Mouse (Mus musculus): Measurements from ENCODE around the gene Sesn2.
"Not testable (repeated sequence)": the region's sequence is repeated elsewhere in the genome, so short reads cannot be mapped to it uniquely, and the experiment has no call there.

Gene Sesn2

GRCm38 (mm10) chr4:132510352-132510798 lies at the start of gene Sesn2:
Gene Sesn2, minus strand, starts transcription at chr4:132510501.
- DNase-seq: peak; percentile 98 to 99

- not testable (repeated sequence) for DNase-seq
These were observed 45.2 kb upstream of the Sesn2 start for GRCm38 (mm10) chr4:132555550-132555949.

GRCm38 (mm10) chr4:132554653-132555052 lies 44.4 kb upstream of the Sesn2 start:
- no peak for DNase-seq

- DNase-seq: no peak
These were observed 43.9 kb upstream of the Sesn2 start for GRCm38 (mm10) chr4:132554221-132554620.

- peak; percentile 86 to 89 for DNase-seq
These were observed 35.5 kb upstream of the Sesn2 start for GRCm38 (mm10) chr4:132545851-132546250.

- DNase-seq: no peak
These were observed 32.4 kb upstream of the Sesn2 start for GRCm38 (mm10) chr4:132542724-132543123.

GRCm38 (mm10) chr4:132541413-132541812 lies 31.1 kb upstream of the Sesn2 start:
- no peak for DNase-seq

GRCm38 (mm10) chr4:132539481-132539880 lies 29.2 kb upstream of the Sesn2 start:
- no peak for DNase-seq

- peak; percentile 98 for DNase-seq
These were observed 25.3 kb upstream of the Sesn2 start, which contains the start of gene Dnajc8 for GRCm38 (mm10) chr4:132535406-132536121. Gene Dnajc8, plus strand, starts transcription at chr4:132535550.

- peak; percentile 97 for DNase-seq
These were observed 22.9 kb upstream of the Sesn2 start, which contains the start of gene Atpif1 for GRCm38 (mm10) chr4:132532981-132533916. Gene Atpif1, minus strand, starts transcription at chr4:132533659.

- peak in 1 of 2 experiments; percentile 47 for DNase-seq
These were observed 22.2 kb upstream of the Sesn2 start for GRCm38 (mm10) chr4:132532496-132532895.

- DNase-seq: no peak
These were observed 19.9 kb upstream of the Sesn2 start for GRCm38 (mm10) chr4:132530033-132530804.

GRCm38 (mm10) chr4:132529344-132529743 lies 19.0 kb upstream of the Sesn2 start:
- DNase-seq: no peak

GRCm38 (mm10) chr4:132527917-132528522 lies 17.7 kb upstream of the Sesn2 start:
- DNase-seq: no peak

GRCm38 (mm10) chr4:132526678-132527077 lies 16.4 kb upstream of the Sesn2 start:
- no peak for DNase-seq

GRCm38 (mm10) chr4:132524808-132525207 lies 14.5 kb upstream of the Sesn2 start:
- DNase-seq: no peak

GRCm38 (mm10) chr4:132524321-132524741 lies 14.0 kb upstream of the Sesn2 start:
- no peak for DNase-seq

GRCm38 (mm10) chr4:132519188-132519587 lies 8.9 kb upstream of the Sesn2 start:
- DNase-seq: no peak

GRCm38 (mm10) chr4:132518066-132518465 lies 7.8 kb upstream of the Sesn2 start:
- no peak for DNase-seq

GRCm38 (mm10) chr4:132515369-132516155 lies 5.3 kb upstream of the Sesn2 start:
- peak; percentile 95 to 96 for DNase-seq

GRCm38 (mm10) chr4:132514555-132515135 lies 4.3 kb upstream of the Sesn2 start:
- DNase-seq: peak; percentile 91 to 93

All from cerebellum, postnatal 10 days (tissue).